Mouse (Mus musculus) layer of hippocampus, adult 11-12 months (tissue): ENCODE results near the gene Psmb6.
"Not testable (repeated sequence)": the region's sequence is repeated elsewhere in the genome, so short reads cannot be mapped to it uniquely, and the experiment has no call there.

ENCODE experiments used
- DNase-seq: peaks from one replicate; pipeline ENCODE4 v3.0.0; 2022; ENCODE audit warnings: low spot score

The Psmb6 gene

DNA sequence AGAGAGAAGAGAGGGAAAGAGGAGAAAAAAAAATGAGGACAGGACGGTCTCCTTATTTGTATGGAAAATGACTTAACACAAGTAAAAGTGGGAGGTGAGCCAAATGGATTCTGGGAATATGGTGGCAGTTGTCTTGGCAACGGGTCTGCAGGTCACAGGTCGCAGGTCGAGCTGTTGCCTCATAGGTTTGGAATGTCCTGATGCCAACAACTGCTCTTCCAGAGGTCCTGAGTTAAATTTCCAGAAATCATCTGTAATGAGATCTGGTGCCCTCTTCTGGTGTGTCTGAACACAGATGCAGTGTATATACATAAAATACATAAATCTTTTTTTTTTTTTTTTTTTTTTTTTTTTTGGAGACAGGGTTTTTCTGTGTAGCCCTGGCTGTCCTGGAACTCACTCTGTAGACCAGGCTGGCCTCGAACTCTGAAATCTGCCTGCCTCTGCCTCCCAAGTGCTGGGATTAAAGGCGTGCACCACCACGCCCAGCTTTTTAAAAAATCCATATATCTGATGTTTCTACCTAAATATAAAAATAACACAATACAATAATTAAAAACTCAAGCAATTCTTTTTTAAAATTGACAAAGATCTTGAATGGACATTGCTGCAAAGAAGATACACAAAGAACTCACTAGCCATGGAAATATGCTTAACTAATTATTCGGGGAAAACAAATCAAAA is 1.7 kb upstream of the Psmb6 start:
- DNase-seq, result not testable (repeated sequence)

DNA sequence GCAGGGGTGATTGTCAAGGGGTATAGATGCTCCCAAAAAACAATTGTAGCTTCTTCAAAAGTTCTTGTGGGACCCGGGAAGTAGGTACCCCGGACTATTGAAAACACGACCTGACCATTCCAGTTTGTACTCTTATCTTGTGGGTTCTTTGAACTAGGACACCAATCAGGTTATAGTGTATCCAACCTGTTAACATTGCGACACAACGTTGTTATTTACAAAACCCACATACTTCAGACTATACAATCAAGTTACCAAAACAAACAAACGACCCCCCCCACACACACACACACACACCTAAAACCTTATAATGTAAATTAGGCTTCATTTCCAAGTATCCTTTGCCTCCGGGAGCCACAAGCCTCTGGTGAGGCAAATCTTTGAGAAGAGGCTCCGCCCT is 385 bp upstream of the Psmb6 start:
- DNase-seq, result no peak

DNA sequence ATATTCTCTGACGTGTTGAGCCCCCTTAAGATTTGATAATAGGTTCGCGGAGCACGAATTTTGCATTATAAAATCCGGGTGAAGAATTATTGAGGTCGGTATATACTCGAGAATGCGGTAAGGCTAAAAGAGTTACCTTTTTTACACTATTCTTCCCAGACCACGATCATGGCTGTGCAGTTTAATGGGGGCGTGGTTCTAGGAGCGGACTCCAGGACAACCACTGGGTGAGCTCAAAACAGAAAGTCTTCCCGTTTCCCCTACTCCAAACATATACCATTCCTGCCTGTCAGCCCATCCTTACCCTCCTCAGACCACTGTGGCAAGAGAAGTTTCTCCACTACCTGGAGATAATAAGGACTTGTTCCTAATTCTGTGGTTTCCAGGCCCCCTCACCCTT is 559 bp downstream of the Psmb6 start:
- no peak for DNase-seq

DNA sequence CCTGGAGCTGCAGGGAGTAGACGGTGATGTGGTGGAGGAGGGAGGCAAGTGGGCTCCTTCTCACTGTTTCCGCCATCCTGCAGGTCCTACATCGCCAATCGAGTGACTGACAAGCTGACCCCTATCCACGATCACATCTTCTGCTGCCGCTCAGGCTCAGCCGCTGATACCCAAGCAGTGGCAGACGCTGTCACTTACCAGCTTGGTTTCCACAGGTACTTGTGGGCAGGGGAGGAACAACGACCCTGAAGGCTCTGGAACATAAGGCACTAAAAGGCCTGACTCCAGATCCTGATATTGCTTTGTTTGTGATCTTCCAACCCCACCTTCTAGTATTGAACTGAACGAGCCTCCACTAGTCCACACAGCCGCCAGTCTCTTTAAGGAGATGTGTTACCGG is 1.0 kb downstream of the Psmb6 start:
- no peak for DNase-seq

DNA sequence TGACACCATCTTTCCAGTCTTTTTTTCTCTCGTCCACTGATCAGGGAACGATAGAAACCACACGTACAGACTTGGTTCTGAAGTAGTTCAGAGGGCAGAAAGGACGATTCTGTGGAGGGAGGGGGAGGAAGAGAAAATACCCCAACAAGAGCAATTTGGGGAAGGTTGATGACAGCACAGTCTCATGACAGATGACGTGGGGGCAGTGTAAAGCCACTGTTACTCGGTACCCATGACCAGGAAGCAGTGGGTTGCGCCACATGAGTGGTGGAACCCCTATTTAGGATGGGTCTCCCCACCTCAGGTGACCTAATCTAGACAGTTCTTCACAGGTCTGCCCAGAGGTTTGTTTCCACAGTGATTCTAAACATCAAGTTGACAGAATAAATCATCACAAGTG is 3.4 kb downstream of the Psmb6 start:
- no peak for DNase-seq

DNA sequence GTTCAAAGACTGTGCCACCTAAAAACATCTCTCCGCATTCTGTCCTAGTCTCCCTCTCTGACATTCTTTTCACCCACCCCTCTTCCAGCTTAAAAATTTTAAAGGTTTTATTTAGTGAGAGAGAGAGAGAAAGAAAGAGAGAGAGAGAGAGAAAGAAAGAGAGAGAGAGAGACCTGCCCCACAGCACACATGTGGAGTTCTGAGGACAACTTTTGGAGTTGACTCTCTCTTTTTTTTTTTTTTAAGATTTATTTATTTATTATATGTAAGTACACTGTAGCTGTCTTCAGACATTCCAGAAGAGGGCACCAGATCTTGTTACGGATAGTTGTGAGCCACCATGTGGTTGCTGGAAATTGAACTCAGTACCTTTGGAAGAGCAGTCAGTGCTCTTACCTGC is 5.9 kb downstream of the Psmb6 start:
- DNase-seq, result not testable (repeated sequence)

- no peak for DNase-seq
These were observed 7.7 kb downstream of the Psmb6 start, which contains the start of gene Gm40193 for GRCm38 (mm10) chr11:70532839-70533238. Gene Gm40193 (minus strand): TSS chr11:70532939.

DNA sequence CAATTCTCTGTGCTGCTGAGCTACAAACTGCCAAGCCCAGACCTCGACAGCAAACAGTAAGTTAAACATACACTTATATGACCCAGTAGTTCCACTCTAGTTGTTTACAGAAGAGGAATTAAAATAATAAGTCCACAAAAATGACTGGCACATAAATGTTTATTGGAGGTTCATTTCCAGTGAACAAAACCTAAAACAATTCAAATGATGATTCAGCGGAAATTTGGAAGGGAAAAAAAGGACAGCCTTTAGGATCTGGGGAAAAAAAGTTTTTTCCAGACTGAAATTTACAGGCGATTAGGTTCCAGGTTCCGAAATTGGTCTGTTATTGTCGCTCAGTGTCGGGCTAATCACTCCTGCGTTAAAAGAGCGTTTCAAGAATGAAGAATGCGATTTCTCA is 14.3 kb downstream of the Psmb6 start:
- no peak for DNase-seq

DNA sequence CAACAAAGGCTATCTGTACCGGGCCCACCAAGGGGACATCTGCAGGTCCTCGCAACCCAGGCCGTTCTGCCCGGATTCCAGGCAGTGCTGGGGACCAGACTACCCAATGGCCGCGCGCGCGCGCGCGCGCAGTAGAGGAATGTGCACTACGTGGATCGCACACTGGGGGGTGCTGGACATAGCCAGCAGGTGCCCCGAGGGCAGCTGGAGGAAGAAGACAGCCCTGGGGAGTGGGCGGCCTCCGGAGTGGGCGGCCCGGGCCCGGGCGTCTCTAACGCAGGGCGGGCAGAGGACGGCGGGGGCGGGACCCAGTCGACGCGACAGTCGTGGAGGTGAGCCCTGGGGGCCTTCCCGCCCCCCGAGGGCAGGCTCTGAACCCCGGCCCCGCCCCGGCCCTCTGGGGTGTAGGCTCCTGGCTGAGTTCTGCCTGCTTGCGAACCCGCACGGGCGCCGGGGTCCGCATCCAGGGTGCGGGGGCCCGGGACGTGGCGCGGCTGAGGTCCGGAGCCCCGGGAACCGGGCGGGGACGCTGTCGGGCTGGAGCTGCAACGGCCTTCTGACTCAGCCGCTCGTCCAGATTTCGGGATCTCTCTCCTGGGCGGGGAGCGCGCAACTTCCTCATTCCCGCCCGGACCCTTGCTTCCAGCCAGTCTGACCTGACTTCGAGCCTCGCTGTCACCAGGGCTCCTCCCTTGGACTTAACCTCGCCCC is 14.9 kb downstream of the Psmb6 start, which contains the start of gene Pld2:
Gene Pld2 (plus strand): TSS at position 188 of the 711 bp plus-strand sequence.
- DNase-seq, result peak; percentile 87

DNA sequence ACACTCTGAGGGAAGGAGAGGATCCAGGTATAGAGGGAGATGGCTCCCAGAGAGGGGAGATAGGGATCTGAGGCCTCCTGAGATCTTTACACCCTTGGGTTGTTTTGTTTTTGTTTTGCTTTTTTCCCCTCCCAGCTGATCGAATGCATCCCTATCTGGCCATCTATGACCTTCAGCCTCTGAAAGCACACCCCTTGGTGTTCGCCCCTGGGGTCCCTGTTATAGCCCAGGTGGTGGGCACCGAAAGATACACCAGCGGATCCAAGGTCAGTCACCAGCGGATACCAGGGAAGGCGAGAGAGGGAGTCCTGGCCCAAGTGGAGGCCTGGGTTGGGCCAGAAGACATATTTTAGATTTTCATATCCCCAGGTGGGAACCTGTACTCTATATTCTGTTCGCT is 15.8 kb downstream of the Psmb6 start:
- DNase-seq, result no peak

DNA sequence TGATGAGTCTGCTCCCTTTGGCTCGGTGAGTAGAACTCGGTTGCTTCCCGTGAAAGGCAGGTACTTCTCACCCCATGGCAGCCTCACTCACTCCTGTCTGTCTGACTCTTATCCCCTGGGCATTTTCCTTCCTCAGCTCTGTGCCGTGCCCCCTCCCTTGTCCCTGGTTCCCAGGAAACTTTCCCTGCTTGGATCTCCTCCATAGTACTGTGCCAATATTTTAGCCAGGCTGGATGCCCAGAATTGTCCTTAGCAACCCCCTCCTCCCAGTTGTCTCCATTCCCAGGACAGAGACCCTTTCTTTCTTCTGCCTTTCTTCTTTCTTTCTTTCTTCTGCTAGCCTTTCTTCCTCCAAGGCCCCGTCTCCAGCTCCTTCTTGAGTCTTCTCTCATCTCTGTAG is 16.2 kb downstream of the Psmb6 start:
- no peak for DNase-seq

DNA sequence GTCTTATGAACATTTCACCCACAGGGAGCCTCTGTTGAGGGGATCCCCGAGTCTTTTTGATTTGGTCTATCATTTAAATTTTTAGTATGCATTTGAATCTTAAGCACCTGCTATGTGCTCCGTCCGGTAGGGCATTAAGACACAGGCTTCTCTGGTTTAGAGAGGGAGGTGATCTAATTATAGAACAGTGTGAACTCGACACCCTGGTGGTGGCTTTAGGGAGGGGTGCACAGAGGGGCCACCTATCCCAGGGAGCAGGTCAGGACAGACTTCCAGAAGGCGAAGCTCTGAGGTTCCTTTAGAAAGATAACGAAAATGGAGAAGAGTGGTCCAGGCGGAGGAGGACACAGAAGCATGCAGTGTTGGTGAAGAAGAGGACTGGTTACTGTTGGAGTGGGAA is 19.3 kb downstream of the Psmb6 start:
- DNase-seq, result no peak

- no peak for DNase-seq
These were observed 26.4 kb downstream of the Psmb6 start for GRCm38 (mm10) chr11:70551526-70551925.

- no peak for DNase-seq
These were observed 28.8 kb downstream of the Psmb6 start for GRCm38 (mm10) chr11:70553940-70554339.

DNA sequence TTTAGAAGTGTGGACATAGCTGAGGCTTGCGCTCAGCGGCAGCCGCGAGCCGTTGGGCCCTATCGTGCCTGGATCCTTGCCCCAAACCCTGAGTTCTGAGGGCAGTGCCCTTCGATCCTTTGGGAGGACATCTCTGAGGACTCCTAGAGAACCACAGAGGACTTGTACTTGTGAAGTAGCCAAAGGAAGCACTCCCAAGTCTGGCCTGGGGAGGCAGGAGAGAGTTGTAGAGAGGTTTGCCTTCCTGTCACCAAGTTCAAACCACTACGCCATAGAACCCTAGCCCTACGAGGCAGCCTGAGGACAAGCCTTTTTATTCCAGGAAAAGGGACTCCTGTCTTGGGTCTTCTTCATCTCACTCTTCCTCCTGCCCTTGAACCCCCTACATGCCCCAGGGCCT is 32.4 kb downstream of the Psmb6 start:
- no peak for DNase-seq

DNA sequence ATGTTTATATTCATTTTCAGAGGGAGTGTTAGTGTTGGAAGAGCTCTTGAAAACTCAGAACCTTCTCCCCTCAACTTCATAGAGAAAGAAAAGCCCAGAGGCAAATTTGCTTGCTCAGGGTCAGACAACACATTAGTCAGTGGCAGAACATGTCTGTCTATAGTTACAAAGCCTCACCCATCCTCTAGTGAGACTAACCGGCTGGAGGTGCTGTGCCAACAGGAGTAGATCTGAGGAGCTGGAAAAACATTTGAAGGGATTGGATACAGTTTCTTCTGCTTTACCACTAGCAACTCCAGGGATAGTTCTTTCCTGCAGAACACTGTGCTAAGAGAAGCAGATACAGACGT is 36.7 kb downstream of the Psmb6 start:
- no peak for DNase-seq

- peak; percentile 89 for DNase-seq
These were observed 37.3 kb downstream of the Psmb6 start, which contains the start of gene Mink1 for GRCm38 (mm10) chr11:70562287-70562994. Gene Mink1 (plus strand): TSS chr11:70562881.

- DNase-seq, result no peak
These were observed 37.9 kb downstream of the Psmb6 start for GRCm38 (mm10) chr11:70562995-70563469.

DNA sequence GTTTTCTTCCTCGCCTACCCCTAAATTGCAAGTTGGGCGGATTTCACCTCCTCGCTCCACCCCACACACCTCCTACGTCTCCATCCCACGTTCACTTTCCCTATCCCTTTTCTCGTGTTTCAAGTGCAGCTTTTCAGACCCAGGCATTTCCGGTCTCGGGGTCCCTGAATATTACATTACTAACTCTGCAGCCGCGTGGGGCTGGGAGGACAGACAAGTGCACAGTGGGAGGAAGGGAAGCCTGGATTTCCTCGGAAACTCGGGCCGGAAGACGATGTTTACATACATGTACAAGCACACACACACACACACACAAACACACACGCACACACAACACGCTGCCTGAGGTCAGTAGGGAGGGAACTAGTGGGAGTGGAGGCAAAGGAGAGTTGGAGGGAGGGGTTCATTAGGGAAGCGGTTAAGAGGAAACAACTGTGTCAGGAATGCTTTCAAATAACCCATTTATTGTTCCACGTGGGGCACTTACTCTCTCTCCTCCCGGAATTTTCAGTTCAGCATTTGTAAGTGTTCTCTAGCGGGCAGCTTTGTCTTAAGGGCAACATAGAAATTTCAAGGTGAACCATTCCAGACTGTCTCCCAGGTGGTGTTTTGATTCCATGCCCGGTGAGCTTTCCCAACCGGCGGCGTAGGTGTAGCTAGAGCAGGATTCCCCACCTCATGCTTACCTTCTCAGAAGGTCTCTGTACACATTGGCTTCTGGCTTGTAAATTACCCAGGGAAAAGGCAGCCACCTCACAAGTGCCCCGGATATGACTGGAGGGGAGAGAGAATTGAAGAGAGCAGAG is 38.5 kb downstream of the Psmb6 start:
- no peak for DNase-seq

DNA sequence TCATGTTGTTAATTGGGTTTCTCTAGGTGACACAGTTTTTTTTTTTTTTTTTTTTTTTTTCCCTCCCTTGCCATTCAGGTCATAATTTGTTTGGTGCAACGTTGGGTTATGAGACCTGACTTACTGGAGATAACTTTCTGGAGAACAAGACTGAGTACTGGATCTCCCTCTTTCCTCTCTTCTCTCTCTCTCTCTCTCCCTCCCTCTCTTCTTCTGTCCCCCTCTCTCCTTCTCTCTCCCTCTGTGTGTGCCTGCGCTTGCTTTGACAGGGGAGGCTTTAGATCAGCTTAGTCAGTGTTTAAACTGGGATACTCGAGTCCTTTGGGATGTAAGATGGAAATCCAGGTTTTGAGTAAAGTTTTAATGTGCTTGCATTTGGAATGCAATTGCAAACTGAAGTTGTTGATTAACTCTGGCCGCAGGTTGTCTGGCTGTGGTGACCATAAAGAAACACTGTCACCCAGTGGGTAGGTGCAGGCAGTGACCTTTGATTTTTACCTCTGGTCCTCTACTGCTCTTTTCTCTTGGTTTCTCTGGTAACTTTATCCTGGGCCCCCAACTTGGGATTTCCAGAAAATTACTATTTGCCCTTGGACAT is 39.2 kb downstream of the Psmb6 start:
- DNase-seq, result no peak

DNA sequence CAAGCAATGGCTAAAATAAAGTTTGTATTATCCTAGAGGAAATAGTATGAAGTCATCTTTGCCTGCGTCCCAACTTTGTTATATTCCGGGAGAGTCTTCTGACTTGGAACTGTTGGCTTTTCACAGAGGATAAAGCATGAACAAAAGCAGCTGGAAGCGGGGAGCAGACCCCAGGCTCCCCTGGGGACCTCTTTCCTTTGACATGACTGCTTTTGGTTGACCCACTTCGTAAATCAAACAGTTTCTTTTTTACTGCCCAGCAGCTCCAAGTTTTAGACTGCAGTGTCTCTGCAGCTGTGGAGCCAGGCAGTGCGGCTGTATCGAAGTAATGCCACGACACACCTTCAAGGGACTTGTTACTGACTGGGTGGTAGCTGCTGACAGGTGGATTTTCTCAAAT is 41.4 kb downstream of the Psmb6 start:
- DNase-seq, result no peak

DNA sequence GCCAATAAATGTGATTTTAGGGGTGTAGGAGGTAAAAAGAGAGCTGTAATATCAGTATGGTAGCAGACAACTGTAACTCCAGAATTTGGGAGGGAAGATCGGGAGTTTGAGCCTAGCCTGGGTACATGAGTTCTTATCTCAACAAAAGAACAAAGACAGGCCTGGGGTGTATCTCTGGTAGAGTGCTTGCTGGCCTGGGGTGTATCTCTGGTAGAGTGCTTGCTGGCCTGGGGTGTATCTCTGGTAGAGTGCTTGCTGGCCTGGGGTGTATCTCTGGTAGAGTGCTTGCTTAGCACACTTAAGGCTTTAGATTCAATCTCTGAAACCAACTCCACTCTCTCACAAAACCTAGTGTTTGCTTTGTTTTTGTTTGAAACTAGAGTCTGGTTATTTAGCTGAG is 45.4 kb downstream of the Psmb6 start:
- not testable (repeated sequence) for DNase-seq
